Mouse (Mus musculus) frontal cortex, postnatal 36 days (tissue): ENCODE results near the gene Zfp37.
"Not testable (repeated sequence)": the region's sequence is repeated elsewhere in the genome, so short reads cannot be mapped to it uniquely, and the experiment has no call there.

Experiments used
- DNase-seq, 2 experiments: peaks; one replicate each; pipeline ENCODE4 v3.0.0; 2022; ENCODE audit warnings: low spot score in 2 of 2

The Zfp37 gene

GRCm38 (mm10) chr4:62230769-62231168, at the start of gene Zfp37:
Gene Zfp37, minus strand, starts transcription at chr4:62231047.
- no peak for DNase-seq

DNA sequence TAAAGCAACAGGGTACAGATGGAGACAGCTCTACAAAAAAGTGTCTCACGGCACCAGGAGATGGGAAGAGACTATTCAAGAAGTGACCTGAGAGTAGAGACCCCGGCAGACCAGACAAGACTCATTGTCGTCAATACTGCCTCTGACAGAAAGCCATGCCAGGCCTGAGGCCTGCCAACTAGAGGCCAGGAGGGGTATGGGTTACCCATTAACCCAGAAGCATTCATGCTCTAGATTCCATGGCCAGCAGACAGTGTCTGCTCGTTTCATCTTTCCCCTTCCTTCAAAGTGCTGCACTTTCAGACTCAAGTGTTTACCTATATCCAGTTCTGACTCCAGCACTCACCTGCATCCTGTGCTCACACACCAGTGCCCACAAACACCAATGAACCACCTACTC, 47.2 kb upstream of the Zfp37 start:
- no peak for DNase-seq

DNA sequence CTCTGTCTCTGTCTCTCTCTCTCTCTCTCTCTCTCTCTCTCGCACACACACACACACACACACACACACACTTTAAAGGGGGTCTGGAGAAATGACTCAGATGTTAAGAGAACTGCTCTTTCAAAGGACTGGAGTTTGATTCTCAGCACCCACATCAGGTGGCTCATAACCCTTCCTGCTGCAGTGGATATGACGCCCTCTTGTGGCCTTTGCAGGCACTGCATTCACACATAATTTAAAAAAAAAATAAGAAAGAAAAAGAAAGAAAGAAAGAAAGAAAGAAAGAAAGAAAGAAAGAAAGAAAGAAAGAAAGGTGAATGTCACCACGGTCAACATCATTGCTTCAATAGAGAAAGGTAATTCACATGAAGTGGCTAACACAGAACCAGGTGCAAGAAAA, 46.4 kb upstream of the Zfp37 start:
- no peak for DNase-seq

DNA sequence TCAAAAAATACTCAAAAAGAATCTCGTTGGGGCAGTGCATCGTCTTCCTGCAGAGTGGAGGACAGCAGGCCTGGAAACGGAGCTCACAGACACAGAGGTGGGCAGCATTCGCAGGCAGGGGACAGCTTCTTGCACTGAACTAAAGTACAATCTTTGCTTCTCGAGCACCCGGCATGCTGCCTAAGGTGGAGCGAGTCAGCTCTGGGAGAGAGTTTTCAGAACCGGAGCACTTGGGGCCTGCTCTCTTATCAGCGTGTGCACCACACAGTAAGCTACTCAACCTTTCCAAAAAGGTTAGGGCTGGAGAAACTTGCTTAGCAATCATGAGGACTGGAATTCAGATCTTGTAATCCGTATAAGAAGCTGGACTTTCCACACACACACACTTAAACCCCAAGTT, 45.8 kb upstream of the Zfp37 start:
- no peak for DNase-seq

GRCm38 (mm10) chr4:62274841-62275536, 44.1 kb upstream of the Zfp37 start:
- no peak for DNase-seq

DNA sequence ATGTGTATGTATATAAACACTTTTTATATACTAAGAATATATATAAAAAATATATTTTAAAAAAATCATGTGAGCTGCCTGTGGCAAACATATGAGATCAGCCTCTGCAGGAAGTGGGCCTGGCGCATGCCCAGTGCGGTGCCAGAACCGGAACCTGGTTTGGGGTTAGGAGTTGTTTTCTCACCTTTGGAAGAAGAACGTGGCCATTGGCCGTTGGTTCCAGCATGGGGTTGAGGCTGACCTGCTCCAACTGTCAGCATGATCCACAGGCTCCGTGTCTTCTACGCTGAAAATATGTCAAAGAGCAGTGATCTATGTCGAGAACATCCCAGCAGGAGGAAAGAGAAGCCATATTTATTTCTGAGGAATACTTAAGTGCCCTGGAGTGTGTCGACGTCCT, 43.1 kb upstream of the Zfp37 start:
- DNase-seq: no peak

GRCm38 (mm10) chr4:62272696-62273095, 41.8 kb upstream of the Zfp37 start:
- DNase-seq: no peak

DNA sequence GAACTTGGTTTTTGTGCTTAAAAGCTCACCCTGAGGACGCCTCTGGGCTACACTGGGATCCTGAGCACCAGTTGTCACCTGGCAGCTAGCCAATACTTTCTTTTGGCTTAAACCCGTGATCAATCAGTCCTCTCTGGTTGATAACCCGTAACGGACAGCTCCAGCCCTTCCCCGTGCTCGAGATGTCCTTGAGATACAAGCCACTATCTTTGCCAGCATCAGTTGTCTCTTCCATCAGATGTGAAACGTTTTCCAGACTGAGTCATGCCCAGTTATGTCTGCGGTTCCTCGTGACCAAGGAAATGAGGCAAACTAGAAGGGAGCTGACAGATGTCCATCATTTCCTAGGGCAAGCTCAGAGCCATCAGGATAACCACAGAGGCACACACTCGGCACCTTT, 36.3 kb upstream of the Zfp37 start:
- DNase-seq: no peak

GRCm38 (mm10) chr4:62266016-62266415, 35.2 kb upstream of the Zfp37 start:
- DNase-seq: not testable (repeated sequence)

DNA sequence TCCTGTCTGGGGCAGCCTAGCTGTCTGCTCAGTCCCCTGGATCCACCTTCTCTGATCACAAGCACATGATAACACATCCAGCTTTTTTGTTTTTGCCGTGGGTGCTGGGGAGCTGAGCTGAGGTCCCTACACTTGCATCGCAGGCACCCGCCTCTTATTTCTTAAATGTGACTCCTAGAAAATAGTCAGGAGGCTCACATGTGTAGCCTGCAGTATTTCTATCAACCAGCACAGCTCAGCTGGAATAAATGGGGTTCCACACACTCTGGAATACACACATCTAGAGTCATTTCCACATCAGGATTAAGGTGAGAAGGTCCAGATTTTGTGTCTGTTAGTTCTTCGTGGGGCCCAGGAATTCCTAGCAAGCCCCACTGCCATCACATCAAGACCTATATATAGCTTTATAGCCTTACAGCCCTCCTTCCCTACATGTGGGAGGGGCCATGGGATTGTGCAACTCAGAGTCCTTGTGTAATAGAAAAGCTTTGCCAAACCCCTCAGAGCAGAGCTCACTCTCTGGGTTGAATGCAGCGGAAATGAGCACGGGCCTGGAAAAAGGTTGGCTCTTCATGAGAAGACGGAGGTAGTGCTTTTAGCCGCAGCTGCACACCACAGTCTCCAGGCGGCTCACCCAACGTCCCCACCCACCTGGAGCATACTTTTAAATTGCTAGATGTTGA, 34.4 kb upstream of the Zfp37 start:
- DNase-seq: no peak

DNA sequence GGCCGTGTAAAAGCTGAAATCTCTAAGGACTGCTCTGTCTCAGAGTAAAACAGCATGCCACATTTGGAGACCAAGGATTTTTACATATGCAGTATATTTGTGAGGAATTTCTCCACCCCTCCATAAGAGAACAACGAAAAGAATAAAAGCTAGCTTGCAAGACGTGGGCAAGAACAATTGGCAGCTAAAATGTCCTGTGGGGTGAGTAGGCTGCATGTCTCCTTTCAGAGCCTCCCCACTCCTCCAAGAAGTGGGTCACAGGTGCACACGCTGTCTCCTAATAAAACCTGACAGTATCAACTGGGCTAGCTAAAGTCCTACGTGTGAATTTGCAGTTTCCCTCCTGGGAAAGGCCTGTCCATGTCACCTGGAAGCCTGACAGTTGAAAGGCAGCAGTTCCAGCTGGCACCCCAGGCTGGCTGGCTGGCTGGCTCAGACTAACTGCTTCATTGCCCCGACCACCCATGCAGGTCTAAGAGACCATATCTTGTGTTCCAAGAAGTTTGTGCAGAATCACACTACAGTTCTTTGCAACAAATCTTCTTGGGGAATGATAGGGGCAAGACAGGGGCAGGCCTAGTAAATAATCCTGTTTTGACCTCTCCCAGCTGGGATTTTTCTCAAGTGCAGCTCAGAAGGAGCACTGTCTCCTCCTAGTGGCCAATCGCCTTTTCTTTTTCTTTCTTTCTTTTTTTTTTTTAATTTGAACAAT, 32.4 kb upstream of the Zfp37 start:
- peak in 1 of 2 experiments; percentile 21 for DNase-seq

DNA sequence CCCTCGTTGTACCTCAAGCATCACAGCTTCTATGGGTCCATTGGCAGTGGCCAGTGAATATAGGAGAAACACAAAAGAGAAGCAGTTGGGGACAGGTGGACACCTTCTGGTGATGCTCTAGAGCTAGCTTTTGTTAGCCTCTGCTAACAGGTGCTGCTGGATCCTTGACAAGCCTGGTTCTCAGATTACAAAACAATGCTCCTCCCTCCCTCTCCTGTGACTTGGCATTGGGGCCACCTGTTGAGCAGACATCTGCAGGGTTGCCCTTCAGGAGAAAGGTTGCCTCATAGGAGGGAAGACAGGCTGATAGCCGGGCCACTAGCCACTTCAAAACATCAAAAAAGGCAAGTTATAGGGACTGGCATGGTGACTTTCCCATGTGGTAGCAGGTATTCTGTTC, 31.4 kb upstream of the Zfp37 start, which contains the start of gene Slc31a2:
Gene Slc31a2, plus strand, starts transcription at position 287 of the 400 bp plus-strand sequence.
- no peak for DNase-seq

- no peak for DNase-seq
Observed at GRCm38 (mm10) chr4:62256931-62257330, 26.1 kb upstream of the Zfp37 start.

- no peak for DNase-seq
Observed at GRCm38 (mm10) chr4:62254551-62254950, 23.7 kb upstream of the Zfp37 start.

- DNase-seq: no peak
Observed at GRCm38 (mm10) chr4:62251776-62252175, 20.9 kb upstream of the Zfp37 start.

DNA sequence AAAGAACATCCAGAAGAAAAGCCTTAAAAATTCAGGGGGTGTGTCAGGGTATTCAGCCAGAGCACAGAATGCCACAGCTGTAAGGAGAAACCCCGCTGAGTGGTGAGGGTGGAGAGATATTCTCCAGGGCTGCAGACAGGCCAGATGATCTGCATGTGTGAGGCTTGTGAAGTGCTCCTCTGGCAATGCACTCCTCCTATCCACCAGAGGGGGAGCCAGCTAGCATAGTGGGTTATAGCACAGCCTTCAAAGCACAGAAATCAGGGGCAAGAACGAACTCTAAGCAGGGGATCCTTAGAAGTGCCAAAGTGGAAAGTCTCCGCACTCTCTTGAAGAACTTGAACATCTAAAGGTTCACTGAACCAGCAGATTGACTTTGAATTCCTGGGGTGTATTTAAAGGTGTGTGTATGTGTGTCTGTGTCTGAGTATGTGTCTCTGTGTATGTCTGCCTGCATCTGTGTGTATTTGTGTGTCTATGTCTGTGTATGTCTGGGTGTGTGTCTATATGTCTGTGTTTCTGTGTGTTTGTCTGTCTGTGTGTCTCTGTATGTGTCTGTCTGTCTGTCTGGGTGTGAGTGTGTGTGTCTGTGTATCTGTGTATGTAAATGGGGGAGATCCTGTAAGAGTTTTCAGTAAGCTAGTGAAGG, 20.2 kb upstream of the Zfp37 start:
- DNase-seq: no peak

GRCm38 (mm10) chr4:62248328-62248727, 17.5 kb upstream of the Zfp37 start:
- no peak for DNase-seq

DNA sequence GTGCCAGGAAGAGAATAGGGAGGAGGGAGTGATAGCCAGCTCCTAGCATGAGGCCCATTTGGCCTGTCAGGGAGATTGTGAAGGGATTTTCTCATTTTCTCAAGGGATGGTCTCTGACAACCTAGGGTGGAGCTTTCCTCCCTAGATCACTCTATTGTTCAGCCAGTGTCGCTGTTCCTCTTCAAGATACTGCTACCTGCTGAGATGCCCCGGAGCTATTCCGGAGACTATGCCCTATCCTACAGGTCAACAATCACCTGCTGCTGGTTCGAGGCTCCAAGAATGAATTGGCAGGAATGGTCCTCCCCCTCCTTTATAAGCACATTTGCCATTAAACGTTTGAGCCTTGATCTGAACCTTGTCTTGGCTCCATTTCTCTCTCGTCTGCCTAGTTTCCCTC, 9.7 kb upstream of the Zfp37 start:
- no peak for DNase-seq

GRCm38 (mm10) chr4:62230153-62230552, 694 bp downstream of the Zfp37 start:
- DNase-seq: peak in 1 of 2 experiments; percentile 19

- DNase-seq: no peak
Observed at GRCm38 (mm10) chr4:62229448-62229847, 1.4 kb downstream of the Zfp37 start.

DNA sequence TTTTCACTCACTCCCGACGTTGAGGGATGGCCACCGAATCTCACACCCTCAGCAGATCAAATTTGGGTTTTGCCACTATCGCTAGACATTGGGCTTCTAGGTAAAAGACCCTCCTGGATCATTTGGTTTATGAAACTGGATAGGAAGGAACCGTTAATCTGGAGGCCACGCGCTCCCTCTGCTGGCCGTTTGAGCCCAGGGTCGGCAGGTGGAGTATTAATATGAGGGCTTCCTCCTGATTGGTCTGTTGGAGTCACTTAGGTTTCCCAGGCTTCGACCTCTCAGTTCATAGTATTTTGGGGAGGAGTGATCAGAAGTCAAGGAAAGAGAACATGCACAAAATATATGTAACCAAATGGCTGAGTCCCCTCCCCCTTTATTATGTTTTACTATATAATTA, 2.5 kb downstream of the Zfp37 start:
- peak; percentile 36 to 40 for DNase-seq

- DNase-seq: no peak
Observed at GRCm38 (mm10) chr4:62213490-62213889, 17.4 kb downstream of the Zfp37 start.
